Mouse (Mus musculus) kidney, embryonic 14.5 days (tissue): ENCODE data around the gene Sptlc3. TPM values are rescaled to one million over a fixed set of nuclear protein-coding genes. Genes with fewer than 3 reads are reported as not detected.
A peak's percentile ranks its signal among the peaks of the same experiment; 100 is the strongest.

ENCODE experiments used
- ATAC-seq: fragments of 200-750 bp; cut with Nextera tagmentation; 2 replicates; pipeline ENCODE4 v1.8.0; 2017; ENCODE audit warnings: moderate number of reproducible peaks, mild to moderate bottlenecking, moderate TSS enrichment, moderate library complexity; ENCODE audit not compliant: low FRiP score, low TSS enrichment
- H3K27ac ChIP-seq: fragments of 300-500 bp; sonication (generic); 2 replicates; pipeline ENCODE4 v1.5.1; 2014; ENCODE audit warnings: low read depth, mild to moderate bottlenecking, low read length, moderate library complexity, mixed read lengths
- H3K27me3 ChIP-seq: fragments of 300-500 bp; sonication (generic); 2 replicates; pipeline ENCODE4 v1.6.1; 2014; ENCODE audit warnings: mild to moderate bottlenecking, low read length; ENCODE audit not compliant: control insufficient read depth, insufficient read depth
- H3K36me3 ChIP-seq: fragments of 300-500 bp; sonication (generic); 2 replicates; pipeline ENCODE4 v1.6.1; 2014; ENCODE audit warnings: low read length, mixed read lengths; ENCODE audit not compliant: control insufficient read depth, insufficient read depth
- H3K4me1 ChIP-seq: fragments of 300-500 bp; sonication (generic); 2 replicates; pipeline ENCODE4 v1.6.1; 2014; ENCODE audit warnings: low read length, mixed read lengths; ENCODE audit not compliant: control insufficient read depth, insufficient read depth
- H3K4me2 ChIP-seq: fragments of 300-500 bp; sonication (generic); replicated peaks from 2 replicates; pipeline ENCODE4 v1.6.1; 2014; ENCODE audit warnings: low read depth, mild to moderate bottlenecking, low read length
- H3K4me3 ChIP-seq: fragments of 300-500 bp; sonication (generic); 2 replicates; pipeline ENCODE4 v1.5.1; 2014; ENCODE audit warnings: mild to moderate bottlenecking, low read length
- H3K9ac ChIP-seq: fragments of 300-500 bp; sonication (generic); 2 replicates; pipeline ENCODE4 v1.6.1; 2014; ENCODE audit warnings: low read depth, mild to moderate bottlenecking, low read length, moderate library complexity
- H3K9me3 ChIP-seq: fragments of 300-500 bp; sonication (generic); 2 replicates; pipeline ENCODE4 v1.6.1; 2016; ENCODE audit warnings: low read length; ENCODE audit not compliant: control insufficient read depth
- WGBS: fragments of 180-500 bp; shearing (Covaris S2); extraction: QIAGEN DNeasy Blood & Tissue Kit; methylation state at CpG from one replicate; pipeline ENCODE4 v1.1.7; 2014; 5-methylcytosine and 5-hydroxymethylcytosine counted together
- polyA plus RNA-seq: library from polyadenylated mRNA; unstranded; fragments of >200 nt; fragmentation: Nextera tagmentation; extraction: Ambion mirVana; gene quantifications from 2 replicates; pipeline ENCODE4 v1.2.1, GENCODE M21; 2014

Sptlc3 gene
- polyA plus RNA-seq = 0.39 and 0.46 TPM in 2 replicates

GRCm38 (mm10) chr2:139493836-139494235, at the start of gene Sptlc3:
Sptlc3 (plus strand) TSS chr2:139493913.
- Histone ChIP-seq H3K9ac (no peak within 1 kb of the TSS), H3K27ac (no peak within 1 kb of the TSS), H3K4me3 (no peak within 1 kb of the TSS), H3K36me3 (no peaks in the 10 kb centered on the region), H3K27me3 (no peaks in the 10 kb centered on the region), H3K4me2 (peak within 1 kb of the TSS; percentile 25), H3K9me3 (no peaks in the 10 kb centered on the region), H3K4me1 (no peaks in the 10 kb centered on the region)
- 48% methylated on average over 5 of the region's 5 CpGs for WGBS
- no peak for ATAC-seq

DNA sequence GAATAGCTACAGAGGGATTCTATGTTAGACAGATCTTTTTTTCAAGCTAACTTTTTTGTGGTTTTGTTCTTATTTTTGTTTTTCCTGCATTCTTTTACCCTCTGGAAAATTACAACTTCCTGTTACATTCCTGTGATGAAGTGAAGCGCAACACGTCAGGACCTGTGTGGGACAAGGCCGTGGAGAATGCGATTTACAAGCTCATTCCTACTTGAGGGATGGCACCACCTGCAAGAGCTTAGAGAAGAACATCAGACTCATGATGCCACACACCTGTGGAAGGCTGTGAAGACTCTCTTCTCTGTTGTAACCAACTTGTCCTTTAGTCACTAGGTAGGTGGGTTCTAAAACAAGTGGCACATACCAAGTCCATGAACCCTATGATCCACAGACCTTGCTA, 26.0 kb upstream of the Sptlc3 start:
- Histone ChIP-seq H3K9me3 (no peaks in the 10 kb centered on the region), H3K27me3 (no peaks in the 10 kb centered on the region), H3K4me2 (no peak overlapping the region), H3K9ac (no peak overlapping the region), H3K4me1 (no peaks in the 10 kb centered on the region), H3K4me3 (no peak overlapping the region), H3K27ac (no peak overlapping the region), H3K36me3 (no peaks in the 10 kb centered on the region)
- no peak for ATAC-seq
- 46% methylated on average over 4 of the region's 4 CpGs for WGBS

- H3K4me1 ChIP-seq = no peaks in the 10 kb centered on the region
- no peak overlapping the region for H3K27ac ChIP-seq
- ATAC-seq = no peak
- H3K36me3 ChIP-seq = no peaks in the 10 kb centered on the region
- no peaks in the 10 kb centered on the region for H3K9me3 ChIP-seq
- WGBS = 46% methylated on average over 5 of the region's 5 CpGs
- no peaks in the 10 kb centered on the region for H3K27me3 ChIP-seq
- no peak overlapping the region for H3K9ac ChIP-seq
- H3K4me2 ChIP-seq = no peak overlapping the region
- H3K4me3 ChIP-seq = no peak overlapping the region
Measured at GRCm38 (mm10) chr2:139488708-139489107, 5.0 kb upstream of the Sptlc3 start.

DNA sequence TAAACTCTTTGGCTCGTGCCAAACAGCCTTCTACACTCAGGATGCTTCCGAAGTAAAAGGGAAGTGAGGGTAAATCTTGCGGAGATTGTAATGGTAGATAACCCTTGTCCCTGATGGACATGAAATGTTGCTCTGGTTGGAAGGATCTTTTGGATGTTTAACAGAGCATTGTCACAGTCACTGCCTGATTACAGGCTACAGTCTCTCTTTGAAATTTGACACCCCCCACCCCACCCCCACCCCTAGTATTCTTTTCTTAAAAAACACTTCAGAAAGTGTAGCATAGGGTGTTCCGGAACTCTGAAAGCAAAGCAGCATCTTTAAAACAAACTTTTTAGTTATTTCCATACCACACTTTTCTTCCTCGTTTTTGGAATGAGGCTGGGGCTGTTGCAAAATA, 916 bp downstream of the Sptlc3 start:
- Histone ChIP-seq H3K36me3 (no peaks in the 10 kb centered on the region), H3K9me3 (no peaks in the 10 kb centered on the region), H3K4me2 (peak overlapping the region; percentile 25), H3K4me1 (no peaks in the 10 kb centered on the region), H3K27ac (no peak overlapping the region), H3K27me3 (no peaks in the 10 kb centered on the region), H3K4me3 (no peak overlapping the region), H3K9ac (no peak overlapping the region)
- WGBS = 14% methylated on average over 5 of the region's 5 CpGs
- peak; percentile 87; the same call in 1 of the 2 replicates for ATAC-seq

GRCm38 (mm10) chr2:139561966-139562505, 68.3 kb downstream of the Sptlc3 start:
- Histone ChIP-seq H3K36me3 (no peaks in the 10 kb centered on the region), H3K27me3 (no peaks in the 10 kb centered on the region), H3K4me1 (no peaks in the 10 kb centered on the region), H3K4me2 (no peak overlapping the region), H3K9ac (no peak overlapping the region), H3K9me3 (no peaks in the 10 kb centered on the region), H3K4me3 (no peak overlapping the region), H3K27ac (no peak overlapping the region)
- WGBS = 87% methylated on average over 5 of the region's 5 CpGs
- ATAC-seq = no peak

GRCm38 (mm10) chr2:139579280-139579679, 85.6 kb downstream of the Sptlc3 start:
- no peaks in the 10 kb centered on the region for H3K27me3 ChIP-seq
- no peaks in the 10 kb centered on the region for H3K36me3 ChIP-seq
- 10% methylated on average over 3 of the region's 3 CpGs for WGBS
- ATAC-seq = no peak
- H3K9ac ChIP-seq = no peak overlapping the region
- no peak overlapping the region for H3K27ac ChIP-seq
- no peaks in the 10 kb centered on the region for H3K4me1 ChIP-seq
- H3K4me3 ChIP-seq = no peak overlapping the region
- H3K4me2 ChIP-seq = no peak overlapping the region
- H3K9me3 ChIP-seq = no peaks in the 10 kb centered on the region

GRCm38 (mm10) chr2:139582766-139583165, 89.1 kb downstream of the Sptlc3 start:
- no peaks in the 10 kb centered on the region for H3K4me1 ChIP-seq
- WGBS = 52% methylated on average over 6 of the region's 6 CpGs
- H3K9me3 ChIP-seq = no peaks in the 10 kb centered on the region
- H3K27ac ChIP-seq = no peak overlapping the region
- H3K27me3 ChIP-seq = no peaks in the 10 kb centered on the region
- H3K4me3 ChIP-seq = no peak overlapping the region
- no peaks in the 10 kb centered on the region for H3K36me3 ChIP-seq
- no peak overlapping the region for H3K4me2 ChIP-seq
- no peak overlapping the region for H3K9ac ChIP-seq
- no peak; the same call in 1 of the 2 replicates for ATAC-seq

- 90% methylated on average over 2 of the region's 2 CpGs for WGBS
- H3K27ac ChIP-seq = no peak overlapping the region
Measured at GRCm38 (mm10) chr2:139587660-139588200, 94.0 kb downstream of the Sptlc3 start.

DNA sequence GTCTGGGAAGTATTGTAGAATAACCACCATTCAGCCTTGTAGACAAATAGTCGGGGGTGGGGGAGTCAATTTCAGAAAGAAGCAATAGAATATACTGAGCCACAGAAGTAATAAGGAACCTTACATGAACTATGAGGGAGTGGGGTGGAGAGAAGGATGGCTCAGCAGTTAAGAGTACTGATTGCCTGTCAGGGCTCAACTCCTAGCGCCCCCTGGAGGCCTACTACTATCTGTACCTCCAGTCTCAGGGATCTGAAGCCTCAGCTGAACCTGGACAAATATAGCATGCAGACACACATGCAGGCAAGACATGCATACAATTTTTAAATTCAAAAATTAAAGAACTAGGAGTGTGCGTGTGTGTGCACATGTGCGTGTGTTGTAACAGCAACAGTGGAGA, 96.2 kb downstream of the Sptlc3 start:
- Histone ChIP-seq H3K36me3 (no peaks in the 10 kb centered on the region), H3K27me3 (no peaks in the 10 kb centered on the region), H3K9me3 (no peaks in the 10 kb centered on the region), H3K27ac (no peak overlapping the region), H3K4me2 (no peak overlapping the region), H3K4me1 (no peaks in the 10 kb centered on the region), H3K4me3 (no peak overlapping the region), H3K9ac (no peak overlapping the region)
- ATAC-seq = peak; percentile 33; the same call in 1 of the 2 replicates
- 51% methylated on average over 4 of the region's 4 CpGs for WGBS

More at GRCm38 (mm10) chr2:139587660-139588200, 94.0 kb downstream of the Sptlc3 start:
- H3K9ac ChIP-seq = no peak overlapping the region
- H3K9me3 ChIP-seq = no peaks in the 10 kb centered on the region
- no peaks in the 10 kb centered on the region for H3K27me3 ChIP-seq
- no peak overlapping the region for H3K4me2 ChIP-seq
- no peak overlapping the region for H3K4me3 ChIP-seq
- H3K4me1 ChIP-seq = no peaks in the 10 kb centered on the region
- no peak for ATAC-seq
- no peaks in the 10 kb centered on the region for H3K36me3 ChIP-seq
